Mouse (Mus musculus) ovary, adult 2 months (tissue): ENCODE measurements around the gene Adrm1. TPM values are rescaled to one million over a fixed set of nuclear protein-coding genes. Genes with fewer than 3 reads are reported as not detected.

ENCODE experiments used
- polyA plus RNA-seq: library from polyadenylated mRNA; depleted of rRNA; stranded (reverse); fragments of >200 nt; gene quantifications from 2 replicates; pipeline ENCODE4 v1.2.3, GENCODE M21; 2012; rRNA removed

Adrm1 gene
- polyA plus RNA-seq: 191 and 212 TPM in 2 replicates

DNA sequence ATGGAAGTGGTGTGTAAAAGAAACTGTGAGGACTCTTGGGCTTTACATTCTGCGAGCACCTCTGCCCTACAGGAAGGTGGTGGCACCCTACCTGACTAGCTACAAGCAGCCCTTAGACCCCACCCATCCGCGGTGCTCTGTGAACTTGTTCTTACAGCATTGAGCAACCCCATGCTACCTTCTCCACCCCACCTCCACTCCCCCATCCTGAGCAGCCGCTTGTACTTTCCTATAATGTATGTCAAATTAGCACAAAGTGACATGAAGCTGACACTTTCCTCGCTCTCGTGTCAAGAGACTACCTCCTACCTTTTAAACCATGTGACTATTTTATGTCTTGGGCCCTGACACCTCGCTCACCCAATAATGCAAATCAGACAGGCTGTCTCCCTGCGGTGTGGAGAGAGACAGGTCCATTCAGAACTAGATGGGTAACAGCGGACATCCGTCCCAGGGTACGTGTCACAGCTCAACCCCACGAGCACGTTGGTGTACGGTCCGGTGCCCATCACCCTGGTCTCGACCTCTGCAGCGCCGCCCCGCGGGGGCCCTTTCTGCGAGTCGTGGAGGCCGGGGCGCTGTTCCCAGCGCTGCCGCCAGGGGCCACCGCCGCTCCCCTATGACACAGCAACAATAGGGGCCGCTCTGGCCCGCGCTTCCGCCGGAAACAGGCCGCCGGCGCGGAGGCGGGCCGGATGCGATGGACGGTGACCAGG lies at the start of gene Adrm1:
Adrm1 (plus strand) TSS at position 680 of the 716 bp plus-strand sequence.

Other genes starting within 250 kb of the Adrm1 start
- gene Taf4, start 194.8 kb upstream of the Adrm1 start, polyA plus RNA-seq: 8.9 and 10.0 TPM in 2 replicates
- 72.8 and 87.5 TPM in 2 replicates for gene Lsm14b, start 146.5 kb upstream of the Adrm1 start, polyA plus RNA-seq
- 185 and 236 TPM in 2 replicates for gene Psma7, start 129.1 kb upstream of the Adrm1 start, polyA plus RNA-seq
- gene Ss18l1, start 129.0 kb upstream of the Adrm1 start, polyA plus RNA-seq: 15.3 and 19.1 TPM in 2 replicates
- 17.6 and 19.6 TPM in 2 replicates for gene Mtg2, start 100.9 kb upstream of the Adrm1 start, polyA plus RNA-seq
- gene Hrh3, start 67.0 kb upstream of the Adrm1 start, polyA plus RNA-seq: 0.12 and 0.22 TPM in 2 replicates
- 26.0 and 27.1 TPM in 2 replicates for gene Osbpl2, start 52.2 kb upstream of the Adrm1 start, polyA plus RNA-seq
- gene Lama5, start 54.4 kb downstream of the Adrm1 start, polyA plus RNA-seq: 87.5 and 100.0 TPM in 2 replicates
- 5,099 and 5,669 TPM in 2 replicates for gene Rps21, start 85.9 kb downstream of the Adrm1 start, polyA plus RNA-seq
- gene Cables2, start 102.0 kb downstream of the Adrm1 start, polyA plus RNA-seq: 40.1 and 49.2 TPM in 2 replicates
- 1.3 and 1.5 TPM in 2 replicates for gene Rbbp8nl, start 118.4 kb downstream of the Adrm1 start, polyA plus RNA-seq
- 0.90 and 1.7 TPM in 2 replicates for gene Gata5, start 163.2 kb downstream of the Adrm1 start, polyA plus RNA-seq